ENCODE assay signal across 9 mouse cellular contexts in genomic region chr11:24074021-24074591, GRCm38 (mm10). TPM values are rescaled to one million over a fixed set of nuclear protein-coding genes. Genes with fewer than 3 reads are reported as not detected.
A peak's percentile ranks its signal among the peaks of the same experiment; 100 is the strongest.
DNase-seq lines count a peak whose midpoint lies in the region; ATAC-seq and TF ChIP-seq lines count a peak whose summit lies in the region.
"Had no signal": no experiment of that assay in that cellular context is flagged by ENCODE, and none has a peak within 500 bp of the region (broad histone marks: within the 10 kb centered on the region; RNA-seq: fewer than 3 reads in every experiment).

No protein-coding gene starts in this region.

- H3K27me3 ChIP-seq in lung, embryonic 15.5 days: peaks cover 36% of the 10 kb centered on the region
- H3K27me3 ChIP-seq in forebrain, postnatal 0 days (ENCODE audit: insufficient read depth, low read length): no peaks in the 10 kb centered on the region
- peaks cover 24% of the 10 kb centered on the region for H3K27me3 ChIP-seq in liver, embryonic 16.5 days (ENCODE audit: control insufficient read depth, insufficient read depth, low read depth, low read length)

- H3K9me3 ChIP-seq in lung, embryonic 15.5 days: no peaks in the 10 kb centered on the region
- H3K9me3 ChIP-seq in forebrain, postnatal 0 days (ENCODE audit: low read length): no peaks in the 10 kb centered on the region
- no peaks in the 10 kb centered on the region for H3K9me3 ChIP-seq in liver, embryonic 16.5 days (replicated peaks; ENCODE audit: control insufficient read depth, low read length)

- ATAC-seq in lung, embryonic 15.5 days (ENCODE audit: borderline replicate concordance, extremely low read depth, low FRiP score, low TSS enrichment): no peak
- ATAC-seq in forebrain, postnatal 0 days: peak; percentile 30
- ATAC-seq in liver, embryonic 16.5 days (ENCODE audit: low read depth): no peak
- ATAC-seq in erythroid progenitor cell, adult 5-6 weeks (replicated peaks; ENCODE audit: low FRiP score, poor library complexity, severe bottlenecking): no peak

- peak overlapping the region; percentile 93 for H3K4me2 ChIP-seq in lung, embryonic 15.5 days
- peak overlapping the region; percentile 98 for H3K4me2 ChIP-seq in forebrain, postnatal 0 days (ENCODE audit: low read depth)
- peak overlapping the region; percentile 99 for H3K4me2 ChIP-seq in liver, embryonic 16.5 days (ENCODE audit: low read depth, low read length)

- no peak for TF ChIP-seq CTCF in forebrain, postnatal 0 days (IDR thresholded peaks at IDR 0.05; ENCODE audit: low read depth)

- no peaks in the 10 kb centered on the region for H3K36me3 ChIP-seq in lung, embryonic 15.5 days
- H3K36me3 ChIP-seq in forebrain, postnatal 0 days (ENCODE audit: insufficient read depth): no peaks in the 10 kb centered on the region
- no peaks in the 10 kb centered on the region for H3K36me3 ChIP-seq in liver, embryonic 16.5 days (ENCODE audit: control insufficient read depth, insufficient read depth)

- DNase-seq in lung, postnatal 4 days: no peak
- DNase-seq in forebrain, postnatal 0 days: peak; percentile 80
- DNase-seq in thymus, postnatal 14 days: peak; percentile 59
- DNase-seq in right cerebral cortex, postnatal 25 days: no peak
- no peak for DNase-seq in adipocyte (ENCODE audit: low spot score)

- H3K9ac ChIP-seq in lung, embryonic 15.5 days: no peak overlapping the region
- peak overlapping the region; percentile 96 for H3K9ac ChIP-seq in forebrain, postnatal 0 days
- H3K9ac ChIP-seq in liver, embryonic 16.5 days (ENCODE audit: low read depth, low read length): no peak overlapping the region

- H3K4me1 ChIP-seq in lung, embryonic 15.5 days: peaks cover 22% of the 10 kb centered on the region
- H3K4me1 ChIP-seq in forebrain, postnatal 0 days (ENCODE audit: insufficient read depth): peaks cover 6% of the 10 kb centered on the region; the same call in 1 of the 2 replicates
- peaks cover 15% of the 10 kb centered on the region for H3K4me1 ChIP-seq in liver, embryonic 16.5 days (ENCODE audit: control insufficient read depth, low read depth, low read length)

- H3K4me3 ChIP-seq in lung, embryonic 15.5 days: peak overlapping the region; percentile 20; the same call in 1 of the 2 replicates
- peak overlapping the region; percentile 69 for H3K4me3 ChIP-seq in forebrain, postnatal 0 days (ENCODE audit: low read depth, low read length)
- H3K4me3 ChIP-seq in liver, embryonic 16.5 days (ENCODE audit: low read depth, low read length): peak overlapping the region; percentile 49

- WGBS in lung, embryonic 15.5 days: 2% methylated on average over 18 of the region's 18 CpGs
- 1% methylated on average over 18 of the region's 18 CpGs for WGBS in forebrain, postnatal 0 days
- WGBS in liver, embryonic 16.5 days (ENCODE audit: insufficient replicate concordance): under 1% methylated on average over 18 of the region's 18 CpGs

- H3K27ac ChIP-seq in lung, embryonic 15.5 days: no peak overlapping the region
- peak overlapping the region; percentile 99 for H3K27ac ChIP-seq in forebrain, postnatal 0 days (ENCODE audit: low read depth, low read length)
- H3K27ac ChIP-seq in liver, embryonic 16.5 days (ENCODE audit: low read length): no peak overlapping the region

RNA-seq across cellular contexts. Expression of gene A830031A19Rik, which starts 0.7 kb away (rescaled TPM):
- not detected in 2 replicates for polyA plus RNA-seq in lung, embryonic 15.5 days (2015; fragmentation: Nextera tagmentation; extraction: Ambion mirVana)
- total RNA-seq in forebrain, postnatal 0 days (2014; rRNA removed): 1.8 TPM in 1 of 2 replicates, not detected in the other
- 0.26 and 0.63 TPM in 2 replicates for polyA plus RNA-seq in forebrain, postnatal 0 days (2015; fragmentation: Nextera tagmentation; extraction: Ambion mirVana)
- not detected in 2 replicates for polyA plus RNA-seq in liver, embryonic 16.5 days (2015; fragmentation: Nextera tagmentation; extraction: Ambion mirVana)
- not detected in 2 replicates for total RNA-seq in erythroid progenitor cell, adult 5-6 weeks (2015; ENCODE audit: low replicate concordance)
- total RNA-seq in erythroid progenitor cell, adult 5-6 weeks (2017; ENCODE audit: low replicate concordance): not detected in 2 replicates
- total RNA-seq: gastrocnemius, adult 18-20 months had no signal

RNA-seq across cellular contexts. Expression of gene Bcl11a, which starts 3.8 kb away (rescaled TPM):
- polyA plus RNA-seq in lung, embryonic 15.5 days (2015; fragmentation: Nextera tagmentation; extraction: Ambion mirVana): 15.4 and 15.8 TPM in 2 replicates
- 70.8 and 85.9 TPM in 2 replicates for total RNA-seq in forebrain, postnatal 0 days (2014; rRNA removed)
- 173 and 174 TPM in 2 replicates for polyA plus RNA-seq in forebrain, postnatal 0 days (2015; fragmentation: Nextera tagmentation; extraction: Ambion mirVana)
- 17.7 and 20.9 TPM in 2 replicates for polyA plus RNA-seq in liver, embryonic 16.5 days (2015; fragmentation: Nextera tagmentation; extraction: Ambion mirVana)
- 20.5 and 23.5 TPM in 2 replicates for total RNA-seq in erythroid progenitor cell, adult 5-6 weeks (2015; ENCODE audit: low replicate concordance)
- total RNA-seq in erythroid progenitor cell, adult 5-6 weeks (2017; ENCODE audit: low replicate concordance): 7.4 and 12.9 TPM in 2 replicates

Comparison
In these comparisons a context has a peak if more than half of its experiments do, and no peak if none do; other contexts are left out.
1. DNase-seq: peak in forebrain, postnatal 0 days (single experiment) and thymus, postnatal 14 days (single experiment); none in lung, postnatal 4 days (0 of 2), right cerebral cortex, postnatal 25 days (single experiment) and adipocyte (single experiment).
2. Peak in every context shown above with its lines, with median percentiles within 50 percentile points of each other: H3K4me2 ChIP-seq and H3K4me3 ChIP-seq.